Mouse (Mus musculus): ENCODE measurements around the gene Prdm16. TPM values are rescaled to one million over a fixed set of nuclear protein-coding genes. Genes with fewer than 3 reads are reported as not detected.

Prdm16 gene
- polyA plus RNA-seq (2012; rRNA removed) = 4.0 and 9.2 TPM in 2 replicates

DNA sequence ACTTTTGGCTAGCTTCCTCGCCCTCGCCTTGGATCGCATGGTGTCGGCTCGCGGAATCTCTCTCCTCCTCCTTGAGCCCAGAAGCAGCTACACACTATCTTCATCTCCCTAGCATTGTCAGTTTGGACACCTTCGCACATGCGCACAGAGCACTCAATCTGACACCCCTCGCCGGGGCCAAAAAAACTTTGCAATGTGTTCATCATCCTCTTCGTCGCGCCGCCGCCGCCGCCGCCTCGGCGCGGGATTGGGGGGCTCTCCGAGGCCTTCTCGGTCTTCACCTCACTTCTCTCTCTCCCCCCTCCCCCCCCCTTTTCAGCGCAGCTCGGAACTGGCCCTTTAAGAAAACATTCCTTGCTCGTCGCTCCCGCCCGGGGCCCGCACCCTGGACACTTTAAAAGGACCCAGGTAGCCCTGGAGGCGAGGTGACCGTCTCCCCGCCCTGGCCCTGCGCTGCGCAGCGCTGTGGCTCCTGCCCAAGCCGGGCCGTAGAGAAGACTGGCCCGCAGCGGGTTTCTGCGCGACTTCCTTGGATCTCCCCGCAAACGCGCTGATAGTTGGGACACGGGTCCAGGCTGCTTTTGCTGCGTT lies at the start of gene Prdm16:
TSS of gene Prdm16 (minus strand) at position 153 of the 591 bp plus-strand sequence.

DNA sequence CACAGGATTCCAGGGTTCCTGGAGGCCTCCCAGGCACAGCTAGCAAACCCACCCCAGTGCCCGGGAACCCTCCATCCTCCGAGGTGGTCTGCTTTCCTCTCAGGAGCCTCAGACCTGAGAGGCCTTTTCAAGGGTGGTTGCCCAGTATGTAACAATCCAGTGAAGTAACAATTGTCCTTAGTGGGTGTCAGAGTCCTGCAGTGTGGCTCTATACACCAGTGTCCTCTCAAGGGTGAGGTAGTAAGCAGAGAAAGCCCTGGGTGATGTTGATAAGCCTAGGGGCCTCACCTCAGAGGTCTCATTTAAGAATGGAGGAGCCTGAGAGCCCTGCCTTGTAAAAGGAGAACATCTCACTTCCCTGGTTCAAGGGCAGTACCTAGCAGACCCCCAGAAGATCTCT lies 31.1 kb upstream of the Prdm16 start, which contains the start of gene Actrt2:
TSS of gene Actrt2 (minus strand) at position 101 of the 400 bp plus-strand sequence.

DNA sequence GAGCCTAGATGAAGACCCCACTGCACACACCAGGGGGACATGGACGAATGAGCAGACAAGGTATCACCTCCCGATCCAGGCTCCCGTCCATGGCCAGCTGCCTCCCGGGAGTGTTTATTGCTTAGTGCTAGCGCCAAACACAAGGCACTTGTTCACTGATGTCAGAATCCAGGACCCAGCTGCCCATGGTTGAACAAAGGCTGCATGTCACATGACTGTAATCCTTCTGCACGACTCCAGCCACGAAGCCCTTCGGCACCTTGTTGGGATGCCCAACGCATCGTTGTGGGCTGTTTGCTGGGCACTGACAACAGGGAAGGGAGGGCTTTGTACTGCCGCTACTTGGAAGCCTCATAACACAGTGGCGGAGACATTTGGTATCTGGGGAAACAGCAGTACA lies 300.9 kb downstream of the Prdm16 start, which contains the start of gene B230104I21Rik:
TSS of gene B230104I21Rik (plus strand) at position 367 of the 400 bp plus-strand sequence.

DNA sequence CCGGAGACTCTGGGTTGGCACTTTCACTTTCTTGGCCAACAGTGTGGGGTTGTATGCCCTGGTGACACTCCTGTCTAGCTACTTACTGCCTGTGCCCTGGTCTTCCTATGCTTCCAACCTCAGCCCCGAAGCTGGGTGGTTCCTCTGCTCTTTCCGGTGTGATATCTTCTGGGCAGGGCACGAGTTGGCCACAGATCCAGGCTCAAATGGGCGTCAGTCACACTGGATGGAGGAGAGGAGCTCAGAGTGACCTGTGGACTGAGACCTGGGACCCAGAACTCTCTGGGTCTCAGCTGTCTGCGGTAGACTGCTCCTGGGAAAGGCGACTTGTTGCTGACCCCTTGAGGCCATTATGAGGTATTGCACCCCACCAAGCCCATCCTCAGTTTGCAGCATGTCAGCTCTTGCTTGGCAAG lies 335.2 kb downstream of the Prdm16 start, which contains the start of gene Arhgef16:
TSS of gene Arhgef16 (minus strand) at position 211 of the 416 bp plus-strand sequence.

Other genes starting within 250 kb of the Prdm16 start
- gene Actrt2, start 31.0 kb upstream of the Prdm16 start, polyA plus RNA-seq (2012; rRNA removed) = not detected in 2 replicates
- 0.16 TPM in 2 replicates for gene Ttc34, start 200.6 kb upstream of the Prdm16 start, polyA plus RNA-seq (2012; rRNA removed)
- 0.15 and 0.19 TPM in 2 replicates for gene Mmel1, start 232.7 kb upstream of the Prdm16 start, polyA plus RNA-seq (2012; rRNA removed)

All from central nervous system, embryonic 11.5 days (tissue).